Mouse (Mus musculus) lung, postnatal 0 days (tissue): ENCODE data around the gene Vrk1.

ENCODE experiments used
- CTCF ChIP-seq: IDR thresholded peaks from 2 replicates; pipeline ENCODE4 v1.5.1; 2016; ENCODE audit warnings: antibody characterized with exemption, mild to moderate bottlenecking
- EP300 ChIP-seq: IDR thresholded peaks from 2 replicates; pipeline ENCODE4 v1.6.1; 2016; ENCODE audit warnings: antibody characterized with exemption, mild to moderate bottlenecking, control low read depth

- TF ChIP-seq CTCF (no peak), EP300 (no peak)
These were observed 1.5 kb upstream of the Vrk1 start for GRCm38 (mm10) chr12:106008348-106009050.
